Mouse (Mus musculus) splenic B cell, adult 2 months (primary cell): ENCODE data around the gene Dnm3.

Source experiments
- DNase-seq: peaks from one replicate; pipeline ENCODE4 v3.0.0-alpha.2; 2011; ENCODE audit warnings: low read depth, low spot score
- H3K27me3 ChIP-seq: 2 replicates; pipeline ENCODE4 v1.6.1; 2012; ENCODE audit warnings: mild to moderate bottlenecking, low read length, moderate library complexity, mixed read lengths; ENCODE audit not compliant: control insufficient read depth, poor library complexity, insufficient read depth, severe bottlenecking
- H3K36me3 ChIP-seq: 2 replicates; pipeline ENCODE4 v1.6.1; 2012; ENCODE audit warnings: mild to moderate bottlenecking, low read length, moderate library complexity, mixed read lengths; ENCODE audit not compliant: control insufficient read depth, poor library complexity, insufficient read depth, severe bottlenecking

Dnm3 gene

GRCm38 (mm10) chr1:162477246-162478209, at the start of gene Dnm3:
TSS of gene Dnm3 (minus strand) at chr1:162478034.
- H3K27me3 ChIP-seq: no peaks in the 10 kb centered on the region; the same call in 1 of the 2 replicates
- peak; percentile 1 for DNase-seq
- H3K36me3 ChIP-seq: no peaks in the 10 kb centered on the region

GRCm38 (mm10) chr1:162515116-162515515, 37.3 kb upstream of the Dnm3 start:
- no peak for DNase-seq
- no peaks in the 10 kb centered on the region for H3K27me3 ChIP-seq
- no peaks in the 10 kb centered on the region for H3K36me3 ChIP-seq

- no peak for DNase-seq
- no peaks in the 10 kb centered on the region for H3K36me3 ChIP-seq
- H3K27me3 ChIP-seq: no peaks in the 10 kb centered on the region
These were observed 32.2 kb upstream of the Dnm3 start for GRCm38 (mm10) chr1:162510013-162510356.

GRCm38 (mm10) chr1:162509329-162510012, 31.6 kb upstream of the Dnm3 start:
- DNase-seq: no peak
- Histone ChIP-seq H3K27me3 (no peaks in the 10 kb centered on the region), H3K36me3 (no peaks in the 10 kb centered on the region)

GRCm38 (mm10) chr1:162508211-162509005, 30.6 kb upstream of the Dnm3 start:
- DNase-seq: no peak
- no peaks in the 10 kb centered on the region for H3K36me3 ChIP-seq
- H3K27me3 ChIP-seq: no peaks in the 10 kb centered on the region

- Histone ChIP-seq H3K36me3 (no peaks in the 10 kb centered on the region), H3K27me3 (no peaks in the 10 kb centered on the region)
- DNase-seq: no peak
These were observed 28.7 kb upstream of the Dnm3 start for GRCm38 (mm10) chr1:162506516-162506915.

GRCm38 (mm10) chr1:162505649-162506048, 27.8 kb upstream of the Dnm3 start:
- no peaks in the 10 kb centered on the region for H3K36me3 ChIP-seq
- DNase-seq: no peak
- H3K27me3 ChIP-seq: no peaks in the 10 kb centered on the region

GRCm38 (mm10) chr1:162476531-162477080, 1.2 kb downstream of the Dnm3 start:
- Histone ChIP-seq H3K36me3 (no peaks in the 10 kb centered on the region), H3K27me3 (no peaks in the 10 kb centered on the region; the same call in 1 of the 2 replicates)
- DNase-seq: no peak

GRCm38 (mm10) chr1:162472949-162473348, 4.9 kb downstream of the Dnm3 start:
- no peak for DNase-seq
- H3K27me3 ChIP-seq: no peaks in the 10 kb centered on the region; the same call in 1 of the 2 replicates
- no peaks in the 10 kb centered on the region for H3K36me3 ChIP-seq

- H3K36me3 ChIP-seq: no peaks in the 10 kb centered on the region
- no peaks in the 10 kb centered on the region for H3K27me3 ChIP-seq
- DNase-seq: no peak
These were observed 6.7 kb downstream of the Dnm3 start for GRCm38 (mm10) chr1:162471089-162471488.

- Histone ChIP-seq H3K27me3 (no peaks in the 10 kb centered on the region), H3K36me3 (no peaks in the 10 kb centered on the region)
- no peak for DNase-seq
These were observed 8.0 kb downstream of the Dnm3 start for GRCm38 (mm10) chr1:162469752-162470280.

GRCm38 (mm10) chr1:162463676-162464075, 14.2 kb downstream of the Dnm3 start:
- DNase-seq: no peak
- H3K36me3 ChIP-seq: no peaks in the 10 kb centered on the region
- no peaks in the 10 kb centered on the region; the same call in 1 of the 2 replicates for H3K27me3 ChIP-seq

GRCm38 (mm10) chr1:162458711-162459110, 19.1 kb downstream of the Dnm3 start:
- DNase-seq: no peak
- Histone ChIP-seq H3K36me3 (no peaks in the 10 kb centered on the region), H3K27me3 (no peaks in the 10 kb centered on the region; the same call in 1 of the 2 replicates)

GRCm38 (mm10) chr1:162456861-162457260, 21.0 kb downstream of the Dnm3 start:
- no peak for DNase-seq
- Histone ChIP-seq H3K27me3 (no peaks in the 10 kb centered on the region; the same call in 1 of the 2 replicates), H3K36me3 (no peaks in the 10 kb centered on the region)
